Mouse (Mus musculus): ENCODE measurements around the gene Os9.
"Not testable (repeated sequence)": the region's sequence is repeated elsewhere in the genome, so short reads cannot be mapped to it uniquely, and the experiment has no call there.

Os9 gene

DNA sequence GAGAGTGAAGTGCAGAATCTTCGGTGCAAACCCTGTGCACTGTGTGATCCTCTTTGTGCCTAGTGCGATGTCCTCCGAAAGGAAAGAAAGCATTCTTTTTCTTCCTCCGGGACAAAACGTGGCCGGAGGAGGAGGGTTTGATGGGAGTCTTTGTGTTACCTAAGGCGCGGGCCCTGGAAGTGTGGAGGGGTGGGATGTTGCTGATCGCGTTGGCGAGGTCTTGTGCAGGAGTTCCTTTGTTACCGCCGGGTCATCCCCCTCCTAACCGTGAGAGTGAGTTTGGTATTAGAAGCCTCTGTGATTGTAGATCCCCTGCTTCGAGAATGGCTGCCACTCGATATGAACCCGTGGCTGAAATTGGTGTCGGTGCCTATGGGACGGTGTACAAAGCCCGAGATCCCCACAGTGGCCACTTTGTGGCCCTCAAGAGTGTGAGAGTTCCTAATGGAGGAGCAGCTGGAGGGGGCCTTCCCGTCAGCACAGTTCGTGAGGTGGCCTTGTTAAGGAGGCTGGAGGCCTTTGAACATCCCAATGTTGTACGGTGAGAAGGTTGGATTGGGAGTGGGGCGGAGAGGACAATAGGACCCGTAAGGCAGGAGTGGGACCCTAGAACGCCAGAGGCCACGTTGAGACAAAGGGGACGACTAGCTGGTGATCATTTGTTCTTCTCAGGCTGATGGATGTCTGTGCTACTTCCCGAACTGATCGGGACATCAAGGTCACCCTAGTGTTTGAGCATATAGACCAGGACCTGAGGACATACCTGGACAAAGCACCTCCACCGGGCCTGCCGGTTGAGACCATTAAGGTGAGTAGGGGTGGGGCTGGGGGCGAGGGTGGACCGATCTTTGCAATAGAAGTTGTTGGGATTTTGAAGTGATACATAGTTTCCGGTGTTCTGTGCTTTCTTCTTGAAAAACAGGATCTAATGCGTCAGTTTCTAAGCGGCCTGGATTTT, 56.7 kb downstream of the Os9 start:
- peak; percentile 35 for DNase-seq (ENCODE audit: low spot score)

DNA sequence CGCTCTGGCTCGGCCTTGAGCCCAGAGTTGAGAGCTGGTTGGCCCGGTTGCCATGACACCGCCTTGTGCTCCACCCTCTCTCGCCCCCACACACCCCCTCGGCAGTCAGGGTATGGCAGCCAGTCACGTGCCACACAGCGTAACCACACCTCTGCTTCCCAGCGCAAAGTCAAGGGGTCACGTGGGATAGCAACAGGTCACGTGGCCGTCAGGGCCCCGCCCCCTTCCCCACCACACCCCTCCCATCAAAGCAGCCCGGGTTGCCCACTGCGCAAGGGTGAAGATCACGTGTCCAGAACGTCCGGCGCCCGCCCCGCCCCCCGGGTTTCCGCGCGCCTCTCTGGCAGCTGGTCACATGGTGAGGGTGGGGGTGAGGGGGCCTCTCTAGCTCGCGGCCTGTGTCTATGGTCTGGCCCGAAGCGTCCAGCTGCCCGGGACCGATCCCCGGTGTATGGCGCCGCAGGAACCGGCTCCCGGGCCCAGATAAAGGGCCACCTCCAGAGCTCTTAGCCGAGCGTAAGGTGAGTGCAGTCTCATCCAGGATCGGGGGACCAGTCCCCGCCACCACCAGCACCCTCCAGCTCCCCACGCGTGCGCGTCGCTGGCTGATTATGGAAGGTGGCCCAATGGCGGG, 57.6 kb downstream of the Os9 start, which contains the start of gene Cdk4:
Gene Cdk4, plus strand, starts transcription at position 296 of the 634 bp plus-strand sequence.
- DNase-seq (ENCODE audit: low spot score), result peak; percentile 98

DNA sequence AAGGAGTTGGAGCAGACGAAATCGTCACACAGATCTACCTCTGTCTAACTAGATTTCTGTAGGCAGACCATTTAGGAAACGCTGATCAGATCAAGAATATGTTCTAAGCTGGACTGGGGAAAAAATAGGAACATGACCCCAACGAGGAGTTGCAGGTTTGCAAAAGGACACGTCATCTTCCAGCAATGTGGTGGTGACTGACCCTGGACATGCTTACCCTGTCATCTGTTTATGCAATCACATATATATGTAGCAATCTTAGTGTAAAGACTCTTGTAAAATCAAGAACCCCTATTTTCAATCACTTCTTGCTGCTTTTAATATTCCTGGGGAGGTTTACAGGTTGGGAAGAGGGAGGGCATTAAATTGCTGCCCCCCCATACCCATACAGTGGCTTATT, 58.4 kb downstream of the Os9 start:
- no peak for DNase-seq (ENCODE audit: low spot score)

DNA sequence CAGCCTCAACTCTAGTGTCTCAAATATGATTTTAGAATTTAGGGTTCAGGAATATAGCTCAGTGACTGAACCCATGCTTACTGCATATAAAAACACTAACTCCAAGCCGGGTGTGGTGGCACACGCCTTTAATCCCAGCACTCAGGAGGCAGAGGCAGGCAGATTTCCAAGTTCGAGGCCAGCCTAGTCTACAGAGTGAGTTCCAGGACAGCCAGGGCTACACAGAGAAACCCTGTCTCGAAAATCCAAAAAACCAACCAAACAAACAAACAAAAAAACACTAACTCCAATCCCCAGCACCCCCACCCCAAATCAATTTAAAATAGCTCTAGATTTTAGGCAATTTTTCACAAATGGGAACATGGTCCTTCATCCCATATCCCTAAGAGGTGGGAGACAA, 58.8 kb downstream of the Os9 start:
- not testable (repeated sequence) for DNase-seq (ENCODE audit: low spot score)

DNA sequence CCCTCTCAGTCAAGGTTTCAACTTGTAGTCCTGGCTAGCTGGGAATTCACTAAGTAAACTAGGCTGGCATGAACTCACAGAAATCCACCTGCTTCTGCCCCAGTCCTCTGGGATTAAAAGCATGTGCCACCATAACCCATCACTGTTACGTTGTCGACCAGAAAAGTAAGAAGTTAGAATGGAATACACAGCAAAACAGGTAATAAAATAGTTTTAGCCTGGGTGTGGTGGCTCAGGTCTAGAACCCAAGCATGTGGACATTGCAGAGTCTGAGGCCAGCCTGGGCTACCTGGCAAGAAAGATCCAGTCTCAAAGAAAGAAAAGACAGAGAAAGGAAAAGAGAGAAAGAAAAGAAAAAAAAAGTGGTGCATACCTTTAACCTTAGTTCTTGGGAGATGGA, 59.4 kb downstream of the Os9 start:
- DNase-seq (ENCODE audit: low spot score), result no peak

DNA sequence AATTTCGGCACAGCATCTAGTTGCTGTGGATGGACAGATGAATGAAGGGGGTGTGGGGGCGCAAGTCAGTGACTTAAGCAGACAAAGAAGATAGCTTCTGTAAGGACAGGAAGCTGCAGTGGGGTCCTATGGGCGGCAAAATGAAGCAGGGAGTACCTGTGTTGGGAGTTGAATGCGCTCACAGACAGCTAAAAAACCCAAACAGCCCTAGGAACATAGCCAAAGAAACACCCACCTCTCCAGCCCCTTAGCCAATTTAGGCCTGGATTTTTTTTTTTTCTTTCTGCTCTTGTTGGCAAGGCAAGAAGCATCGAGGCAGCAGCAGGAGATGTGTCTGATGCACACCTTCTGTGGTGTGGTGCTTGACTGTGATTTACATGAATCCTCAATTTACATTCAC, 59.8 kb downstream of the Os9 start:
- DNase-seq (ENCODE audit: low spot score), result no peak

DNA sequence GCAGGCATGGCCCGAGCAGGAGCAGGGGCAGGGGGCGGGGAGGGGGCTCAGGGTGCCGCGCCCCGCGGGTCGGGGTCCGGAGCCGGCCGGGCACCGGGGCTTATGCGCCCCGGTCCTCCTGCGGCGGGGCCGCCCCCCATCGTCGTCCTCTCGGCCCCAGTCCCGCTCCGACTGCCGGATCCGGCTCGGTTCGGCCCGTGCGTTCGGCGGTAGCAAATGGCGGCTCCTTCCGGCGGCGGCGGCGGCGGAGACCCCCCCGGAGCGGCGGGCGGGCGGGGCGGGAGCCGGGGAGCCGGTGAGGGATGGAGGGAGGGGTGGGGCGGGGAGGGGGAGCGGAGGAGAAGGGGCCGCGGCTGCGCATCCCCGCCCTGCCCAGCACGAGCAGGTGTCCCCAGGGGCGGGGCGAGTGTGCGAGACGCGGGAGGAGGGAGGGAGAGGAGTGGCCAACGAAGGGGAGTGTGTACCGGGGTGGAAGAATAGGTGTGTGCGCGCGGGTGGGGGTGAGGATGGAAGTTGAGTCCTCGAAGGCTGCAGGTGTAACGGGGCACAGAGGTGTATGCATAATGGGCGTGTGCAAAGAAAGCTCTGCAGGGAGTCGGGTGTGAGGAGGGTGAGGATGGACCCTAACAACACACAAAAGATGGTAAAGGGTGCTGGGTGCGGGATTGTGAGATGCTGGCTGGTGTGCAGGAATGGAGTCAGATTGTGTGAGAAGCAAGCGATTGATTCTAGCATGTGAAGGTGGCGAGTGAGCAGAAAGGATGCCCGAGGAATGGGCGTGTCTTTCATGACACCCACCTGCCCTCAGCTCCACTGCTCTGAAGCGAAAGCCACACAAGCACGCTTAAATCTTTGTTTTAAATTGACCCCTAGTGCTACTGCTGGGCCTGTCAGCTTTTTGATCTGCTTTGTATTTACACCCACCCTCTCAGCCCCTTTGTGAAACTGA, 60.7 kb downstream of the Os9 start, which contains the start of gene March9:
Gene March9, minus strand, starts transcription at position 217 of the 949 bp plus-strand sequence.
- peak; percentile 83 for DNase-seq (ENCODE audit: low spot score)

DNA sequence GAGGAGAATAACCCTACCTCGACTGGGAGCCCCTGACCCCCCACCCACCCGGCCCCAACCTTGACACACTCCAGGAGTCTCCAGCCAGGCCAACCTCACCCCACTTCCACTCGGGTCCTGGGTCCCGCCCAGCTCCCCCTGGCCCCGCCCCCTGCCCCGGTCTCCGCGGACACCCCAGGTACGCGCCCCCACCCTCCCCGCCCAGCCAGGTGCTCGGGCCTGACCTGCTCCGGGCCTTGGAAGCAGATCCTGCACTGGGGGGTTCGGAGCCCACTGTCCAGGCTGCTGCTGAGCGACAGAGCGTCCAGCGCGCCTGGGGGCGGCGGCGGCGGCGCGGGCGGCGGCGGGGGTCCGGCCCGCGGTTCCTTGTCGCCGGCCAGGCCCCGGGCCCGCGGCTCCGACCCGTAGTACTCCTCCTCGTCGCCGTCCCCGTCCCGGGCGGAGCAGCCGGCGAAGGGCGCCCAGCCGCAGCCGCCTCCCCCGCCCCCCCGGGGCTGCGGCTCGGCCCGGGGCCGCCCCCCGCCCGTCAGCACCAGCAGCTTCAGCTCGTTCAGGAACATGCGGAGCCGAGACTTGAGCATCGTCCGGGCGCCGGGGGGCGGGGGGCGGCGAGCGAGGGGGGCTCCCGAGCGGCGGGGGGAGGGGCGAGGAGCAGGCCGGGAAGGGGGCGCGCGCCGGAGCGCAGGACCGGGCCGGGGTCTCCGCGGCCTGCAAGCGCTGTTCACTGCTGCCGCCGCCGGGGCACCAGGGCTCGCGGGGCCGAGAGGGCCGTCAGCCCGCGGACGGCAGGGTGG, 61.6 kb downstream of the Os9 start:
- DNase-seq (ENCODE audit: low spot score), result no peak

DNA sequence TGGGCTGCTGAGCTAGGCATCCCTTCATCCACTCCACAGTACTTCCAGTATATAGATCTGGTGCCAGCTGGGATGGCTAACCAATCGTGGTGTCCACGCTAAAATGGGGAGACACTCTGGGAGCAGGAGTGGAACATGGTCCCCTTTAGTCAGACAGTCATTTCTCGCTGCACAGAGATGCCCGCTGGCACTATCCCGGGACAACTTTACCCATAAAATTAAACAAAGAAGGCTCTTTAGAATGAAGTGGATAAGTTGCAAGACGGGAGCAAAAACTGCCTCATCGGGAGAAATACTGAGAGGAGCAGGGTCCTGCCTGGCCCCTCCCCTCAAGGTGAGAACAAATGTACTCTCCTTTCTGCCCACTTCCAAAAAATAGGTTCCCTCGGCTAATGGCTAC, 62.2 kb downstream of the Os9 start:
- DNase-seq (ENCODE audit: low spot score), result no peak

DNA sequence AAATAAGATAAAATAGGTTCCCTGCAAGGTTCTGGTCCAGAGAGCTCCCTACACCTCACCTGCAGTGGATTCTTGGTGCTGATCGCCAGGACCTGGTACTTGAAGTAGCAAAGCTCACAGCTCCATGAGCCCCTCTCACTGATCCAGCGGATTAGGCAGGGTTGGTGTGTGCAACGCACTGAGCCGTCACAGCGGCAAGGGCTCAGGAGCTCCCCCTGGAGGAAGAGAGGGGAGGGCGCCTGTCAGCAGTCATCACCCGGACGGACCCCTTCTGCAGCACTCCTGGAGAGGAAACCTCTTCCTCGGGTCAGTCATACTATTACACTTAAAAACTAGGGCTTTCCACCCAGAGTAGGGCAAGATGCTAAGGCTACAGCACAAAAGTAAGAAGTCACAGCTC, 62.8 kb downstream of the Os9 start:
- DNase-seq (ENCODE audit: low spot score), result peak; percentile 93

DNA sequence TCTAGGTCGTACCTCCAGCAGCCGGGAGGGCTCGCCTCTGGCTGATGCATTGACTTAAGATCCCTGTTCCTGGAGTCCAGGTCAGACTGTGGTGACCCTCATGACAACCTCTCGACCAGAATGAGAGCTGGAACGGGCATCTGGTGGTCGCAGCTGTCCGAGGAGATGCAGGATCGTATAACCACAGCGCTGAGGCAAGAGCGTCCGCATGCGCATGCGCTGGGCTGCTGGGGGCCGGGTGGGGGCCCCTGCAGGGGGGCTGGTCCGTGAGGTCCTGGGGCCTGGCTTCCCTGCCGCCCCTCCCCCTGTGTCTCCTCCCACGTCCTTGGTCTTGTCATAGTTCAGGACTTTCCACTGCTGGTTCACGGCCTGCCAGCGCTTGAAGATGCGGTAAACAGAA, 64.4 kb downstream of the Os9 start:
- no peak for DNase-seq (ENCODE audit: low spot score)

DNA sequence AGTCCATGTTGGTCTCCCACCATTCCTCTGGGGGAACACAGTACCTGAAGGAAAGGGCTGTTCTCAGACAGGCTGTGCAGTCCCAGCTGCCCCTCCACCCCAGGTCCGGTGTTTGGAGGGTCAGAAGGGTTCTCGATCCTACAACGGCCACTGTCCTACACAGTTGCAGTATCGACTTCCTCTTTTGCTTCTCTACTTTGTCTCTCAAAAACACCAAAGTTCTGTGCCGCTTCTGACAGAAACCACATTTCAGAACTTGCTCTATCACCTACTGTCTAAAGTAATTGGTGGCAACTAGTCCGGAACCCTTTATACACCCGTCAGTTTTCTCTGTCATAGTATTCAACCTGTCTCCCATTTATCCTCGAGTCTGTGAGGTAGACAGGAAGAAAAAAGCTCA, 65.5 kb downstream of the Os9 start:
- no peak for DNase-seq (ENCODE audit: low spot score)

DNA sequence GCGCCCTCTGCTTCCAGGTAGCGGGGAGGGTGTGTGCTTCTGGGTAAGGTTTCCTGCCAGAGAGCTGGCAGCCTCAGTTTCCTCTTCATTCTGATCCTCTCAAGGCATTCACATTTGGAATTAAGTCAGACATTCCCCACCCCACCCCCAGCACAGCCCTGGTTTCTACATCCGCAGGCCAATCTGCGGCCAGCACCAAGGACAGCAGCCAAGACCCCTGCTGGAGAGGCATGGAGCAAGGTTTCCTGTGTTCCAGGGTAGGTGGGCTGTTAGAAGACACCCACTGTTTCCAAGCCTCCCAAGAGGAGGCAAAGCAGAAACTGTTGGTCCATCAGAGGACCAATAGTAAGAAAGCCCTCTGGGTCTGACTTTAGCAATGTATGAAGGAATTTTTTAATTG, 66.3 kb downstream of the Os9 start:
- DNase-seq (ENCODE audit: low spot score), result peak; percentile 57

DNA sequence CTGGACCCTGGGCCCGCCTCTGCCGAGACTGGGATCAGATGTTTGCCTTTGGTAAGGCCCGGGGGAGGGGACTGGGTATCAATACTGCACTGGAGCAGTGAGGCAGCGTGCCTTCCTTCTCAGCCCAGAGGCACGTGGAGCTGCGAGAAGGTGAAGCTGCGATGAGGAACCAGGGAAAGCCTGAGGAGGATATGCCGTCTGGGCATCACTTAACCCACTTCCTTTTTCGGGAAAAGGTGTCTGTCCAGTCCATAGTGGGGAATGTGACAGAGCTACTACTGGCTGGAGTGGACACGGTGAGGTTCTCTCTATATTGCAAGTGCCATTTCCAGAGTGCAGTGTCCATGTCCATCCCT, 70.8 kb downstream of the Os9 start:
- no peak for DNase-seq (ENCODE audit: low spot score)

DNA sequence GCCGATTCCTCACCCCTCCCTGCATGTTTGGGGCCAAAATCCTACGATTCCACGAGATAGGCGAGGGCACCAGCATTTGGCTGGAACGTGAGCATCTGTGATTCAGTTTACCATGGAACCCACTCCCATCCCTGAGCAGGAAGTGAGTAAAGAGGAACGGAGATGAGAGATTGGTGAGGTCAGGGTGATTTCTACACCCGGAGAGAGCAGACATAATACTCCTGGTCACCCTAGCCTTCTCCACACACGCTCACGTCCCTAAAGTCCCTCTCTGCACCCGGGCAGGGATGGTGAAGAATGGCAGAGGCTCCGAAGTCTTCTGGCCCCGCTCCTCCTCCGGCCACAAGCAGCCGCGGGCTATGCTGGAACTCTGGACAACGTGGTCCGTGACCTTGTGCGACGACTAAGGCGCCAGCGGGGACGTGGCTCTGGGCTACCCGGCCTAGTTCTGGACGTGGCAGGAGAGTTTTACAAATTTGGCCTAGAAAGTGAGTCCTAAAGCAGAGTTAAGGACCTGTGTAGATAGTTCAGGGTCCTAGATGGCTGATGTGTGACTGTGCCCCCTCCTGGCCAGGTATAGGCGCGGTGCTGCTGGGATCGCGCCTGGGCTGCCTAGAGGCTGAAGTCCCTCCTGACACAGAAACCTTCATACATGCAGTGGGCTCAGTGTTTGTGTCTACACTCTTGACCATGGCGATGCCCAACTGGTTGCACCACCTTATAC, 71.4 kb downstream of the Os9 start:
- no peak for DNase-seq (ENCODE audit: low spot score)

DNA sequence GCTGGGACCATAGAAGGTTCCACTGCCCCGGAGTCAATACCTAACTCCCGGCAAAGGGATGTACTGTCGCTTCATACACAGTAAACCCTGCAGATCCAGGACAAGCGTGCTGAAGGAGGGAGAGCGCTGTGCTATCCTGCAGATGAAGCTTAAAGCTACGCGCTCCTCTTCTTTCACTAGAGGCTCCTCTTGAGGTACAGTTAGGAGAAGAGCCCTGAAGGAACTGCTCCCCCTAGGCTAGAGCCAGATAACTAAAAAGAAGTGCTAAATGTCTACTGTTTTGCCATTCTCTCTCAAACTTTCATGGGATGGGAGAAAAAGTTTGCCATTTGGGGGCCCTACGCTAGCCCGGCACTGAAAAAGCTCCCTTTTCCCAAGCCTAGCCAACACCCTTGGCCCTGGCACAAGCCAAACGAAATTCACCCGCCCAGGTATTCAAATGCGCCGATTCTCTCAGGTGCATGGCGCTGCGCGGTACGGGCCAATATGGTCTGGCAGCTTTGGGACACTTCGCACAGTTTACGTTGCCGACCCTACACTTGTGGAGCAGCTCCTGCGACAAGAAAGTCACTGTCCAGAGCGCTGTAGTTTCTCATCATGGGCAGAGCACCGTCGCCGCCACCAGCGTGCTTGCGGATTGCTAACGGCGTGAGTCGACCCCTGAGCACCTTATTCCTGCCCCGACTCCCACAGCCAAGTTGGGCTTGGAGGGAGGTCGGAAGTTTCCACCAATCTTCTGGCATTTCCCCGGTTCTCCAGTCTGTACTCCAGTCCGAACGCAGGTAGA, 72.1 kb downstream of the Os9 start:
- no peak for DNase-seq (ENCODE audit: low spot score)

DNA sequence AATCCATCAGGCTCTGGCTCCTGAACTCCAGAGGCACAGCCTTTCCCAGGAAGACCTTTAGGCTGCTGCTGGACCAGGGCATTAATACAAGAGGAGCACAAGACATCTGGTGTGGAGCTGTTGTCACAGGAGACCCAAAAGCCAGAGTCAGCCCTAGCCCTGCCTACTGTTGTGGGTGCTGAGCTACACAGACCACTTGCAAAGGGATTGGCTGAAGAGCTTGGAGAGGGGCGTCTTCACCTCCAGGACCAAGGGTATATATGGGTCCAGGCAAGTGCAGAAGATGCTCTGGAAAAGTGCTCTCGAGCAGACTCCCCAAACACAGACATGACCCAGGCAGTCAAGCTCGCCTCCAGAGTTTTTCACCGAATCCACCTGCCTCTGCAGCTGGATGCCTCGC, 73.0 kb downstream of the Os9 start, which contains the start of gene Cyp27b1:
Gene Cyp27b1, plus strand, starts transcription at position 297 of the 400 bp plus-strand sequence.
- DNase-seq (ENCODE audit: low spot score), result no peak

Measured in embryo, embryonic 10 days (tissue).